Mouse (Mus musculus) neural tube, embryonic 14.5 days (tissue): ENCODE data around the gene Zfp219. TPM values are rescaled to one million over a fixed set of nuclear protein-coding genes. Genes with fewer than 3 reads are reported as not detected.
A peak's percentile ranks its signal among the peaks of the same experiment; 100 is the strongest.

ENCODE experiments used
- ATAC-seq: fragments of 200-750 bp; cut with Nextera tagmentation; 2 replicates; pipeline ENCODE4 v1.8.0; 2017; ENCODE audit warnings: low read depth, mild to moderate bottlenecking, moderate TSS enrichment, moderate library complexity
- H3K27ac ChIP-seq: fragments of 300-500 bp; sonication (generic); 2 replicates; pipeline ENCODE4 v1.5.1; 2014; ENCODE audit warnings: low read depth, mild to moderate bottlenecking, control low read depth, low read length, moderate library complexity, mixed read lengths
- H3K27me3 ChIP-seq: fragments of 300-500 bp; sonication (generic); 2 replicates; pipeline ENCODE4 v1.6.1; 2014; ENCODE audit warnings: low read length; ENCODE audit not compliant: control insufficient read depth, insufficient read depth
- H3K36me3 ChIP-seq: fragments of 300-500 bp; sonication (generic); 2 replicates; pipeline ENCODE4 v1.6.1; 2014; ENCODE audit warnings: low read length, mixed read lengths; ENCODE audit not compliant: control insufficient read depth, insufficient read depth
- H3K4me1 ChIP-seq: fragments of 300-500 bp; sonication (generic); 2 replicates; pipeline ENCODE4 v1.6.1; 2014; ENCODE audit warnings: low read length; ENCODE audit not compliant: control insufficient read depth, insufficient read depth
- H3K4me2 ChIP-seq: fragments of 300-500 bp; sonication (generic); 2 replicates; pipeline ENCODE4 v1.6.1; 2014; ENCODE audit warnings: mild to moderate bottlenecking, low read depth, low read length, control low read depth
- H3K4me3 ChIP-seq: fragments of 300-500 bp; sonication (generic); 2 replicates; pipeline ENCODE4 v1.5.1; 2014; ENCODE audit warnings: low read depth, low read length, control low read depth, mixed read lengths
- H3K9ac ChIP-seq: fragments of 300-500 bp; sonication (generic); replicated peaks from 2 replicates; pipeline ENCODE4 v1.6.1; 2014; ENCODE audit warnings: low read depth, mild to moderate bottlenecking, control low read depth, low read length, mixed read lengths
- H3K9me3 ChIP-seq: fragments of 300-500 bp; sonication (generic); 2 replicates; pipeline ENCODE4 v1.6.1; 2016; ENCODE audit warnings: low read length; ENCODE audit not compliant: control insufficient read depth
- WGBS: fragments of 180-500 bp; shearing (Covaris S2); extraction: QIAGEN DNeasy Blood & Tissue Kit; methylation state at CpG from one replicate; pipeline ENCODE4 v1.1.7; 2014; 5-methylcytosine and 5-hydroxymethylcytosine counted together
- polyA plus RNA-seq: library from polyadenylated mRNA; unstranded; fragments of >200 nt; fragmentation: Nextera tagmentation; extraction: Ambion mirVana; gene quantifications from 2 replicates; pipeline ENCODE4 v1.2.1, GENCODE M21; 2014

The Zfp219 gene
- polyA plus RNA-seq, 1 experiment from 2014 or later: 24.1 TPM

DNA sequence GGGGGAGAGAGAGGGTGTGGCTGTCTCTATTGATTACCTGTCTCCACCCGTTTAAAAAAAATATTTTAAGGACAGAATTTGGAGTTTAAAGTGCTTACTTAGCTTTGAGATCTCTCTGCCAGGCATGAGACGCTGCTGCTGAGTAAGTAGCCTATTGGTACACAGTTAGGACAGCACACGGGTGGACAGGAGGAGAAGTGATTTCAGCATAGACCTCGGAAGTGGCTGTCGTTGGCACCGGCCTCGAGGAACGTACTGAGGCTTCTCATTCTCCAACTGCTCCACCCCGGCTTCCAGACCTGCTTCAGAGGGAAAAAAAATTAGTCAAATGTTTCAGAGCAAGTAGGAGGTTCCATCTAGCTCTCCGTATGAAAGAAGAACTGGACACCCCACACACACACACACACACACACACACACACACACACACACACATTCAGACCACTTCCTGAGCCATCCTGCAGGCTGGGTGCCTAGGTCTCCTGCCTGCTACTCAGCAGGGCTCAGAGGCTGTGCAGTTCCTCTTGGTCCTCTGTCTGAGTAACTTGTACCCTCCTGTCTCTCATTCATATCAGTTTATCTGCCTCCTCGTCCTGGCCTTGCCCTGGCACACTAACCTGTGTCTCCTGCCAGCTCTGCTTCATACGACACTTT lies 25.2 kb downstream of the Zfp219 start:
- Histone ChIP-seq H3K36me3 (peaks cover 75% of the 10 kb centered on the region), H3K4me3 (no peak overlapping the region), H3K4me1 (no peaks in the 10 kb centered on the region), H3K4me2 (no peak overlapping the region), H3K9ac (no peak overlapping the region), H3K9me3 (no peaks in the 10 kb centered on the region), H3K27ac (no peak overlapping the region), H3K27me3 (no peaks in the 10 kb centered on the region)
- 86% methylated on average over 12 of the region's 12 CpGs for WGBS
- ATAC-seq: no peak

DNA sequence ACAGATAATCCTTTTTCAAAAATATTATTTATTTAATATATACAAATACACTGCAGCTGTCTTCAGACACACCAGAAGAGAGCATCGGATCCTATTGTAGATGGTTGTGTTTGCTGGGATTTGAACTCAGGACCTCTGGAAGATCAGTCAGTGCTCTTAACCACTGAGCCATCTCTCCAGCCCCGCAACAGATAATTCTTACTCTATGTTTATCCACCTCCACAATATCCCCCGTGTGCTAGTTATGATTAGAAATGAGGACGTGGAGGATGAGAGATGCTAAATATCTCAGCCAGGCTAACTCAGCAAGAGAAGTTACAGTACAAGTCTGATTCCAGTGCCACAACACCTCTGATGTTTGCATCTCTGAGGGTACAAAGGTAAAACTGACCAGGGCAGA lies 26.1 kb downstream of the Zfp219 start:
- H3K4me3 ChIP-seq: no peak overlapping the region
- no peaks in the 10 kb centered on the region for H3K9me3 ChIP-seq
- WGBS: 90% methylated on average over 4 of the region's 4 CpGs
- no peak overlapping the region for H3K4me2 ChIP-seq
- no peak for ATAC-seq
- no peak overlapping the region for H3K27ac ChIP-seq
- H3K9ac ChIP-seq: no peak overlapping the region
- H3K4me1 ChIP-seq: no peaks in the 10 kb centered on the region
- peaks cover 72% of the 10 kb centered on the region for H3K36me3 ChIP-seq
- no peaks in the 10 kb centered on the region for H3K27me3 ChIP-seq

DNA sequence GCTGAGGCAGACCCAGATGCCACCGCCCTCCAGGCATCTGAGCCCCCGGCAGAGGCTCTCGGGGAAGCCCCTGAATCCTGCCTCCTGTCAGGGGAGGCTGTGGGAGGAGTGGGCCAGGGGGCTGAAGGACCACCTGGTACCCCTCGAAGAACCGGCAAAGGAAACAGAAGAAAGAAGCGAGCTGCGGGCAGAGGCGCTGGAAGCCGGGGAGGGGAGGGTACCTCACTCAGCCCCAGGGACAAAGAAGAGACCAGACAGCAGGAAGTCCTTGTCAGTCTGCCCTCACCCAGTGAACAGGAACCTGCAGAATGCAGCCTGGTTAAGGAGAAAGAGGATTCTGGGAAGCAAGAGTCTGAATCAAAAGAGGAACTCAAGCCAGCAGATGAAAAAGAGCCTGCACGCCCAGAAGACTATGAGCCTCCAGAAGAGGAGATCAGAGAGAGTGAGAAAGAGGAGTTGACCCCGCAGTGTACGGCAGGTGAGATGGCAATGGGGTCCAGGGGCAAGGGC lies 31.0 kb downstream of the Zfp219 start:
- Histone ChIP-seq H3K27ac (no peak overlapping the region), H3K27me3 (no peaks in the 10 kb centered on the region), H3K9ac (no peak overlapping the region), H3K4me1 (peaks cover 14% of the 10 kb centered on the region; the same call in 1 of the 2 replicates), H3K4me3 (no peak overlapping the region), H3K4me2 (no peak overlapping the region), H3K36me3 (peaks cover 42% of the 10 kb centered on the region), H3K9me3 (no peaks in the 10 kb centered on the region)
- WGBS: 68% methylated on average over 12 of the region's 12 CpGs
- ATAC-seq: no peak

DNA sequence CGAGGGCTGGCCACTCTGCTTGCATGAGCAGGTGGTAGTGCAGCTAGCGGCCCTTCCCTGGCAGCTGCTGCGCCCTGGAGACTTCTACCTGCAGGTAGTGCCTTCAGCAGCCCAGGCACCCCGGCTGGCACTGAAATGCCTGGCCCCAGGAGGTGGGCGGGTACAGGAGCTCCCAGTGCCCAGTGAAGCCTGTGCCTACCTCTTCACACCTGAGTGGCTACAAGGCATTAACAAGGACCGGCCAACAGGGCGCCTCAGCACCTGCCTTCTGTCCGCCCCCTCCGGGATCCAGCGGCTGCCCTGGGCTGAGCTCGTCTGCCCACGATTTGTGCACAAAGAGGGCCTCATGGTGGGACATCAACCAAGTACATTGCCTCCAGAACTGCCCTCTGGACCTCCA lies 31.8 kb downstream of the Zfp219 start:
- peaks cover 14% of the 10 kb centered on the region; the same call in 1 of the 2 replicates for H3K4me1 ChIP-seq
- H3K9ac ChIP-seq: no peak overlapping the region; the same call in 1 of the 2 replicates
- no peak overlapping the region for H3K27ac ChIP-seq
- H3K4me2 ChIP-seq: no peak overlapping the region
- 87% methylated on average over 12 of the region's 12 CpGs for WGBS
- ATAC-seq: no peak
- no peaks in the 10 kb centered on the region for H3K27me3 ChIP-seq
- H3K36me3 ChIP-seq: peaks cover 36% of the 10 kb centered on the region; the same call in 1 of the 2 replicates
- H3K4me3 ChIP-seq: no peak overlapping the region
- H3K9me3 ChIP-seq: no peaks in the 10 kb centered on the region

DNA sequence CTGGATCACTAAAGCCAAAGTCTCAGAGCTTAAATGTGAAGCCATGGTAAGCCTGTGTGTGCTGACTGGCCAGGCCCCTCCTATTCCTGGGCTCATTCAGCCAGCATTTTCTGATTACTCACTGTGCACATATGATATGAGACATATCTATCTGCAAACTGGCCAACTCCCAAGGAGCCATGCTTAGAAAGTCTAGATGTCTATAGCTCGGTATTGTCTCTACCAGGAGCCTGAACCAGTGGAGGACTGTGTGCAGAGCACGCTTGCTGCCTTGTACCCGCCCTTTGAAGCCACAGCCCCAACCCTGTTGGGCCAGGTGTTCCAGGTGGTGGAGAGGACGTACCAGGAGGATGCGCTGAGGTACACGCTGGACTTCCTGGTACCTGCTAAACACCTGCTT lies 33.4 kb downstream of the Zfp219 start:
- 93% methylated on average over 6 of the region's 6 CpGs for WGBS
- peaks cover 30% of the 10 kb centered on the region; the same call in 1 of the 2 replicates for H3K36me3 ChIP-seq
- H3K4me3 ChIP-seq: no peak overlapping the region
- H3K4me2 ChIP-seq: no peak overlapping the region; the same call in 1 of the 2 replicates
- ATAC-seq: no peak
- H3K4me1 ChIP-seq: peaks cover 20% of the 10 kb centered on the region; the same call in 1 of the 2 replicates
- H3K9ac ChIP-seq: no peak overlapping the region
- no peaks in the 10 kb centered on the region for H3K9me3 ChIP-seq
- no peaks in the 10 kb centered on the region for H3K27me3 ChIP-seq
- no peak overlapping the region for H3K27ac ChIP-seq

DNA sequence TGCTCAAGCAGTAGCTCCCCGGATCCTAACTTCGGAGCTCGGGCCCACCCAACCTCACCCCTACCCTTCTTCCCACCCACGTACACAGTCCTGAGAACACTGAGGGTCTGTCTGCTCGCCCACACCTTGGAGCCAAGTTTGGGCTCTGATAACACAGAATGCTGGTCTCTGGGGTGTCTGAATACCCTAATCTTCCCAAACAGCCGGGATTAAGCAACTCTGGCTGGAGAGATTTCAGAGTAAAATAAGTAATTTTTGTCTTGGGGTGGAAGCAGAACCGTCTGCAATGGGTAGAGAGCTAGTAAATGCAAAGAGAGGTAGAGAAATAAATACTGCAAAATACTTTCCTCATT lies 34.4 kb downstream of the Zfp219 start:
- H3K27me3 ChIP-seq: no peaks in the 10 kb centered on the region
- H3K4me2 ChIP-seq: peak overlapping the region; percentile 98
- peaks cover 20% of the 10 kb centered on the region; the same call in 1 of the 2 replicates for H3K4me1 ChIP-seq
- no peaks in the 10 kb centered on the region for H3K9me3 ChIP-seq
- peak overlapping the region; percentile 76 for H3K4me3 ChIP-seq
- peak overlapping the region; percentile 85 for H3K27ac ChIP-seq
- ATAC-seq: no peak
- H3K36me3 ChIP-seq: peaks cover 24% of the 10 kb centered on the region; the same call in 1 of the 2 replicates
- WGBS: 8% methylated on average over 7 of the region's 7 CpGs
- H3K9ac ChIP-seq: peak overlapping the region; percentile 83

DNA sequence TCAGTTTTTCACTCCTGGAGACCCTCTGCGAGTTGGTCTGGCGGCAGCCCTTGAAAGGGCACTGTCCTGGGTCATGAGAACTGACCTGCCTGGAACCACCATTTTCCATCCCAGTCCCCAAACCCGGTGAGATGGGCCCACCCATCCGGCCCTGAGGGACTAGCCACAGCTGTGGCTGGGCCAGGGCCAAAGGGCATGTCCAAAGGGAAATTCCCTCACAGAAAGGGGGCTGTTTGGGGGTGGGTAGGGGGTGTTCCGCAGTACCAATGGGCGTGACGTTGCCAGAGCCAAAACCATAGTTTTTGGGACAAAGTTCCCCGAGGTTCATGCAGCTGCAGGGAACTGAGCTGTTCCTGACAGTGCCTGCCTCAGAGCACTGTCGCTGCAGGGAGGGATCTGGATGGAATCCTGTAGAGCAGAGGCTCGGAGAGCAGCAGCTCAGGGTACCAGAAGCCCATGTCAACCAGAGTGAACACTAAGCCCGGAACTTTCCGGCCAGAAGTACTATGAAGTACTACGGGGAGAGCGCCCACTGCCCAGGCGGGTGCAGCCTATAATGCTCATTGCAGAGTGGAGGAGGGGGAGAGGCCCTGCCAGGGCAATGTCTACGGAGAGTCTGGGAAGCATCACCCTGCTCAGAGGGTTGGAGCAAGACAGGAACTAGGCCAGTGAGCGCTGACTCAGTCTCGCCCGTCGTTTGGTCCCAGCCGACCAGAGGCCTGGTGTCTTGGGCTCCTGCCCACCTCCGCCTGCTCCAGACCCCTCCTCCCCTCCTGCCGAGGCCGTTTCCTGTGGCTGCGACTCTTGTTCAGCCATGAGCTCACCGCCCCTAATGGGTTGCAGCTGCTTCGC lies 35.0 kb downstream of the Zfp219 start:
- H3K27ac ChIP-seq: peak overlapping the region; percentile 85
- H3K9me3 ChIP-seq: no peaks in the 10 kb centered on the region
- peaks cover 20% of the 10 kb centered on the region; the same call in 1 of the 2 replicates for H3K4me1 ChIP-seq
- H3K36me3 ChIP-seq: peaks cover 17% of the 10 kb centered on the region; the same call in 1 of the 2 replicates
- ATAC-seq: peak; percentile 59
- no peaks in the 10 kb centered on the region for H3K27me3 ChIP-seq
- H3K4me3 ChIP-seq: peak overlapping the region; percentile 76
- WGBS: under 1% methylated on average over 27 of the region's 27 CpGs
- H3K9ac ChIP-seq: peak overlapping the region; percentile 83
- H3K4me2 ChIP-seq: peak overlapping the region; percentile 98

DNA sequence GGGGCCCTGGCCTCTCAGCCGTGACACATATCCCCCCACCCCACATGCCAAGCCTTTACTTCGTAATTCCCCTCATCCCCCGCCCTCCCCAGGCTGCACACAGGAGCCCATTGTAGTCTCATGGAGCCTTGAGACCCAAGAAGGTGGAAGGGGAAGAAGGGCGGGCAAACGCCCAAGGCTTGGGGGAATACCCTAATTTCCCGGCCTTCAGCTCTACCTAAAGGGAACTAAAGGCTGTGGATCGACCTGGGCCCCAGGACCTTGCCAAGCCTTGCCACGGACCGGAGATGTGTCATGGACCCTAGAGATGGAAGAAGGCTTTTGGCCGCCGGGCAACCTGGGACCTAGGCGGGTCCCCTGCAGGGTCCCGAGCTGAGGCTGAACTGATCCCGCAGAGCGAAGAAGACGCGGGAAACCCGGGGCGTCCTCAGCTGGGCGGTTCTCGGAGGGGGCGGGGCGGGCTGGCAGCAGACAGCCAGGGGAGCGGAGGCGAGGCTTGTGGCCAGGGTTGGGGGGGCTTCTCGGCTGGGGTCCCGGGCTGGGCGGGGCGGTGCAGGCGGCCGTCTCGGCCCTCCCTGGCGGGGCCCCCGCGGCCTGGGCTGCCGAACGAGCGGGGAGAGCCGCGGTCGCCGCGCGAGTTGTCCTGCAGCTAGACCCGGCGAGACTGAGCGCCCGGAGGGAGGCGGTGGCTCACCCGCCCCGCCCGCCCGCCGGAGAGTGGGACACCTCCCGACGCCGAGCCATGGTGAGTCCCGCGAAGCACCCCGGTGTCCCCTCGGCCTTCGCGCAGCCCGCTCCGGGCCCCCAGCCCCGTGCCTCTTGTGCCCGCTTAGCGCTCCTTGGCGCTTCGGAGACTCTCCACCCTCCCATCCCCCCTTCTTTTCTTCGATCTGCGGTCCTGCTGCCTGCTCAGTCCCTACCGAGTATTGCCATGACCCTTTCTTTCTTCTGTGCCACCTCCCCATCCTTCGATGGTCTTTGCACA lies 36.0 kb downstream of the Zfp219 start, which contains the start of gene Arhgef40:
Arhgef40 (plus strand) TSS at position 473 of the 985 bp plus-strand sequence.
- Histone ChIP-seq H3K27ac (peak within 1 kb of the TSS; percentile 85), H3K4me2 (peak within 1 kb of the TSS; percentile 98), H3K27me3 (no peaks in the 10 kb centered on the region), H3K9ac (peak within 1 kb of the TSS; percentile 83), H3K9me3 (no peaks in the 10 kb centered on the region), H3K36me3 (peaks cover 14% of the 10 kb centered on the region; the same call in 1 of the 2 replicates), H3K4me3 (peak within 1 kb of the TSS; percentile 76), H3K4me1 (peaks cover 20% of the 10 kb centered on the region; the same call in 1 of the 2 replicates)
- ATAC-seq: peak; percentile 93
- under 1% methylated on average over 43 of the region's 74 CpGs for WGBS
